Mouse (Mus musculus): ENCODE measurements around the gene Trib2.

Gene Trib2

GRCm38 (mm10) chr12:15760684-15761083 is 56.0 kb downstream of the Trib2 start:
- no peak for DNase-seq

GRCm38 (mm10) chr12:15758866-15759265 is 57.9 kb downstream of the Trib2 start:
- no peak for DNase-seq

GRCm38 (mm10) chr12:15757351-15757750 is 59.4 kb downstream of the Trib2 start:
- DNase-seq: no peak

GRCm38 (mm10) chr12:15755030-15755690 is 61.6 kb downstream of the Trib2 start:
- no peak for DNase-seq

- peak; percentile 14 for DNase-seq
These were observed 62.1 kb downstream of the Trib2 start for GRCm38 (mm10) chr12:15754602-15755001.

GRCm38 (mm10) chr12:15749646-15750195 is 67.0 kb downstream of the Trib2 start:
- no peak for DNase-seq

GRCm38 (mm10) chr12:15745752-15746151 is 71.0 kb downstream of the Trib2 start:
- DNase-seq: no peak

Measured in kidney, adult 11 months (tissue).